Mouse (Mus musculus): ENCODE data around the gene Xab2.
"Not testable (repeated sequence)": the region's sequence is repeated elsewhere in the genome, so short reads cannot be mapped to it uniquely, and the experiment has no call there.

DNA sequence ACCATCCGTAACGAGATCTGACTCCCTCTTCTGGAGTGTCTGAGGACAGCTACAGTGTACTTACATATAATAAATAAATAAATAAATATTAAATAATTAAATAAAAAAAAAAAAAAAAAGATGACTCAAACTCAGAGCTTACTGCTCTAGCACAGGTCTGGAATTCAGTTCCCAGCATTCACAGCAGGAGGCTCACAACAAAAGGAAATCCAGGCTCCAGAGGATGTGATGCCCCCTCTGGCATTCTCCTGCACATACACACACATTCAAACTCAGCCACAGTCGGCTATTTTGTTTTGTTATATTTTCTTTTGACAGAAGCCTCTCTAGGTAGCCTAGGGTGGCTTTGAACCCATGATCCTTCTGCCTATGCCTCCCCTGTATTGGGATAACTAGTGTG lies 39.2 kb downstream of the Xab2 start:
- not testable (repeated sequence) for TF ChIP-seq POLR2A, CTCF (IDR thresholded peaks at IDR 0.05; ENCODE audit: extremely low read depth, insufficient read depth, low read length)
